Mouse (Mus musculus): ENCODE measurements around the gene Mical3. TPM values are rescaled to one million over a fixed set of nuclear protein-coding genes. Genes with fewer than 3 reads are reported as not detected.

Gene Mical3
- total and polyA plus RNA-seq, 2 experiments = 5.8 to 7.9 TPM

- Histone ChIP-seq H3K27ac (replicated peaks; ENCODE audit: insufficient read depth, low read depth, low read length) (no peak overlapping the region), H3K4me1 (ENCODE audit: control insufficient read depth, insufficient read depth, low read length) (peaks cover 5% of the 10 kb centered on the region), H3K4me3 (ENCODE audit: insufficient read depth, low read depth, low read length) (no peak overlapping the region), H3K79me2 (ENCODE audit: control insufficient read depth, insufficient read depth, low read length) (no peaks in the 10 kb centered on the region), H3K36me3 (ENCODE audit: control insufficient read depth, insufficient read depth, low read length) (no peaks in the 10 kb centered on the region), H3K27me3 (ENCODE audit: control insufficient read depth, insufficient read depth, low read length) (no peaks in the 10 kb centered on the region), H3K9ac (ENCODE audit: low read depth, low read length) (no peak overlapping the region)
- TF ChIP-seq POLR2A (IDR thresholded peaks at IDR 0.05; ENCODE audit: extremely low read depth, insufficient read depth, low read length) (no peak), CTCF (IDR thresholded peaks at IDR 0.05; ENCODE audit: low read depth, low read length) (no peak)
- no peak for DNase-seq (ENCODE audit: extremely low read depth, low read depth, low spot score)
- 73% methylated on average over 3 of the region's 3 CpGs for WGBS
These were observed 3.1 kb downstream of the Mical3 start for GRCm38 (mm10) chr6:121127726-121128125.

GRCm38 (mm10) chr6:121126202-121126601 is 4.6 kb downstream of the Mical3 start:
- TF ChIP-seq CTCF (IDR thresholded peaks at IDR 0.05; ENCODE audit: low read depth, low read length) (no peak), POLR2A (IDR thresholded peaks at IDR 0.05; ENCODE audit: extremely low read depth, insufficient read depth, low read length) (no peak)
- H3K27me3 ChIP-seq (ENCODE audit: control insufficient read depth, insufficient read depth, low read length) = no peaks in the 10 kb centered on the region
- no peaks in the 10 kb centered on the region for H3K79me2 ChIP-seq (ENCODE audit: control insufficient read depth, insufficient read depth, low read length)
- no peak overlapping the region for H3K27ac ChIP-seq (replicated peaks; ENCODE audit: insufficient read depth, low read depth, low read length)
- H3K9ac ChIP-seq (ENCODE audit: low read depth, low read length) = no peak overlapping the region
- peaks cover 5% of the 10 kb centered on the region for H3K4me1 ChIP-seq (ENCODE audit: control insufficient read depth, insufficient read depth, low read length)
- H3K36me3 ChIP-seq (ENCODE audit: control insufficient read depth, insufficient read depth, low read length) = no peaks in the 10 kb centered on the region
- no peak overlapping the region for H3K4me3 ChIP-seq (ENCODE audit: insufficient read depth, low read depth, low read length)
- DNase-seq (ENCODE audit: extremely low read depth, low read depth, low spot score) = no peak
- 93% methylated on average over 5 of the region's 5 CpGs for WGBS

- Histone ChIP-seq H3K79me2 (ENCODE audit: control insufficient read depth, insufficient read depth, low read length) (no peaks in the 10 kb centered on the region), H3K4me1 (ENCODE audit: control insufficient read depth, insufficient read depth, low read length) (peaks cover 5% of the 10 kb centered on the region), H3K27me3 (ENCODE audit: control insufficient read depth, insufficient read depth, low read length) (no peaks in the 10 kb centered on the region), H3K4me3 (ENCODE audit: insufficient read depth, low read depth, low read length) (no peak overlapping the region), H3K9ac (ENCODE audit: low read depth, low read length) (no peak overlapping the region), H3K36me3 (ENCODE audit: control insufficient read depth, insufficient read depth, low read length) (no peaks in the 10 kb centered on the region), H3K27ac (replicated peaks; ENCODE audit: insufficient read depth, low read depth, low read length) (peak overlapping the region; percentile 80)
- WGBS = 12% methylated on average over 5 of the region's 5 CpGs
- DNase-seq (ENCODE audit: extremely low read depth, low read depth, low spot score) = peak; percentile 97
- TF ChIP-seq CTCF (IDR thresholded peaks at IDR 0.05; ENCODE audit: low read depth, low read length) = no peak
- TF ChIP-seq POLR2A (IDR thresholded peaks at IDR 0.05; ENCODE audit: extremely low read depth, insufficient read depth, low read length) = no peak
These were observed 8.0 kb downstream of the Mical3 start for GRCm38 (mm10) chr6:121122739-121123241.

- no peak for DNase-seq (ENCODE audit: extremely low read depth, low read depth, low spot score)
- 67% methylated on average over 7 of the region's 7 CpGs for WGBS
- TF ChIP-seq POLR2A (IDR thresholded peaks at IDR 0.05; ENCODE audit: extremely low read depth, insufficient read depth, low read length) (no peak), CTCF (IDR thresholded peaks at IDR 0.05; ENCODE audit: low read depth, low read length) (no peak)
- H3K27ac ChIP-seq (replicated peaks; ENCODE audit: insufficient read depth, low read depth, low read length) = no peak overlapping the region
- no peaks in the 10 kb centered on the region for H3K79me2 ChIP-seq (ENCODE audit: control insufficient read depth, insufficient read depth, low read length)
- H3K4me3 ChIP-seq (ENCODE audit: insufficient read depth, low read depth, low read length) = no peak overlapping the region
- H3K4me1 ChIP-seq (ENCODE audit: control insufficient read depth, insufficient read depth, low read length) = peaks cover 5% of the 10 kb centered on the region
- H3K36me3 ChIP-seq (ENCODE audit: control insufficient read depth, insufficient read depth, low read length) = no peaks in the 10 kb centered on the region
- no peaks in the 10 kb centered on the region for H3K27me3 ChIP-seq (ENCODE audit: control insufficient read depth, insufficient read depth, low read length)
- no peak overlapping the region for H3K9ac ChIP-seq (ENCODE audit: low read depth, low read length)
These were observed 10.0 kb downstream of the Mical3 start for GRCm38 (mm10) chr6:121120776-121121175.

- H3K4me1 ChIP-seq (ENCODE audit: control insufficient read depth, insufficient read depth, low read length) = peaks cover under 1% of the 10 kb centered on the region; the same call in 1 of the 2 replicates
- H3K9ac ChIP-seq (ENCODE audit: low read depth, low read length) = no peak overlapping the region
- no peak for DNase-seq (ENCODE audit: extremely low read depth, low read depth, low spot score)
- no peaks in the 10 kb centered on the region for H3K27me3 ChIP-seq (ENCODE audit: control insufficient read depth, insufficient read depth, low read length)
- WGBS = 89% methylated on average over 15 of the region's 15 CpGs
- TF ChIP-seq CTCF (IDR thresholded peaks at IDR 0.05; ENCODE audit: low read depth, low read length) (no peak), POLR2A (IDR thresholded peaks at IDR 0.05; ENCODE audit: extremely low read depth, insufficient read depth, low read length) (no peak)
- H3K27ac ChIP-seq (replicated peaks; ENCODE audit: insufficient read depth, low read depth, low read length) = no peak overlapping the region
- no peak overlapping the region for H3K4me3 ChIP-seq (ENCODE audit: insufficient read depth, low read depth, low read length)
- H3K79me2 ChIP-seq (ENCODE audit: control insufficient read depth, insufficient read depth, low read length) = no peaks in the 10 kb centered on the region
- H3K36me3 ChIP-seq (ENCODE audit: control insufficient read depth, insufficient read depth, low read length) = no peaks in the 10 kb centered on the region
These were observed 12.6 kb downstream of the Mical3 start for GRCm38 (mm10) chr6:121117971-121118755.

- WGBS = 77% methylated on average over 4 of the region's 4 CpGs
These were observed 13.7 kb downstream of the Mical3 start for GRCm38 (mm10) chr6:121117142-121117541.

More at GRCm38 (mm10) chr6:121117142-121117541, 13.7 kb downstream of the Mical3 start:
- TF ChIP-seq CTCF (IDR thresholded peaks at IDR 0.05; ENCODE audit: low read depth, low read length) (peak; percentile 49), POLR2A (IDR thresholded peaks at IDR 0.05; ENCODE audit: extremely low read depth, insufficient read depth, low read length) (no peak)
- no peak for DNase-seq (ENCODE audit: extremely low read depth, low read depth, low spot score)
- no peaks in the 10 kb centered on the region for H3K4me1 ChIP-seq (ENCODE audit: control insufficient read depth, insufficient read depth, low read length)
- H3K4me3 ChIP-seq (ENCODE audit: insufficient read depth, low read depth, low read length) = no peak overlapping the region
- no peak overlapping the region for H3K27ac ChIP-seq (replicated peaks; ENCODE audit: insufficient read depth, low read depth, low read length)
- H3K36me3 ChIP-seq (ENCODE audit: control insufficient read depth, insufficient read depth, low read length) = no peaks in the 10 kb centered on the region
- H3K27me3 ChIP-seq (ENCODE audit: control insufficient read depth, insufficient read depth, low read length) = no peaks in the 10 kb centered on the region
- no peak overlapping the region for H3K9ac ChIP-seq (ENCODE audit: low read depth, low read length)
- H3K79me2 ChIP-seq (ENCODE audit: control insufficient read depth, insufficient read depth, low read length) = no peaks in the 10 kb centered on the region

Measured in liver, adult 2 months (tissue).